Mouse (Mus musculus) cerebellum, adult 9-11 months (tissue): ENCODE data around the gene Rasgef1a.
A peak's percentile ranks its signal among the peaks of the same experiment; 100 is the strongest.

Source experiments
- DNase-seq: peaks from one replicate; pipeline ENCODE4 v3.0.0; 2022

Rasgef1a gene

GRCm38 (mm10) chr6:118076256-118076655, 65.0 kb downstream of the Rasgef1a start:
- DNase-seq = no peak

DNA sequence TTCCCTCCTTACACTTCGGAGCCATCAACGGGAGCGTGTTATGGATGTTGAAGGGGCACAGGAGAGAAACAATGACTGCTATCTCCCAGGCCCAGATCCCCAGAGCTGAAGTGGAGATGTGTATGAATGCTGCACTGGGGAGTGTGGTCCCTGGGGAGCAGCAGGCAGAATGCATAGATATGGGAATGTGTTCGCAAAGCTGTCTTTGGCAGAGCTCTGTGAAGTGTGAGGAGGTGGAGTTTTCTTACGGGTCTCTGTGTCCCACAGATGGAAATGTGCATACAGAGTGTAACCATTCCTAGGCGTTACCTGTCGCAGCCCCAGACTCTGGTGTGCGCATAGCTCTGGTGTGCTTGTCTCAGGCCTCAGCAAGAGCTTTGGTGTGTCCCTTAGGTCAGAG, 65.5 kb downstream of the Rasgef1a start:
- no peak for DNase-seq

GRCm38 (mm10) chr6:118077421-118077820, 66.2 kb downstream of the Rasgef1a start:
- DNase-seq = no peak

DNA sequence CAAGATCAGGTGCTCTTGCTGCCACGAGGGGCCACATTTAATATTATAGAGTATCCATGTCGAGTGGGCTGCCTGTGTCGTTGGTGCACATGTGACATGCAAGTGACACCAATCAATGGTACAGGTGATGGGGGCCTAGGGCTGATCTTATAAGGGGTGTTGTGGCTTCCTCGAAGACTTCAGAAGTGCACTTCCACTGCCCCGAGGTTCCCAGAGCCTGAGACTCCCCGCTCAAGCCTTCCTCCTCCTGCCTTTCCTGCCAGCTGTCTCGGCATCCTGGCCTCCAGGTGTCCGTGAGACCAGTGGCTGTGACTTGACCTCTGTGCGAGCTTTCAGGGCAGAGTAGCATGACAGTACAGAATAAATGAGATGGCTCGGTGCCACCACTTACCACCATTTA, 67.5 kb downstream of the Rasgef1a start:
- DNase-seq = no peak

DNA sequence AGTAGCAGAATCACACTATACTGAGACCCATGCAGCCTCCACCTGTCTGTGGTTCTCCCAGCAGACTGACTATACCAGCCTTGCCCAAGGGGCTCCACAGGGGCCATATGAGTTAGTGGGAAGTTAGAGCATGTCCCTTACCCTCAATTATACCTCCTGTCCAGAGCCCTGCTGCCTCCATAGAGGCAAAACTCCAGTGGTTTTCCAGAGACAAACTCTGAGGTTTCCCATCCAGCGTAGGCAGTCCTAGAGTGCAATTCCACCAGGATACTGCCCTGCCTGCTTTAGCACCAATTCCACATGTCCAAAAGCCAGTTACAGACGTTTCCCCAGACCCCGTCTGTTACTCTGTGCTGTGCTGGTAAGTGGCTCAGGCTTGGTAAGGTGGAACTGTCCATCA, 68.1 kb downstream of the Rasgef1a start:
- no peak for DNase-seq

- DNase-seq = no peak
These were observed 68.7 kb downstream of the Rasgef1a start for GRCm38 (mm10) chr6:118079762-118080465.

DNA sequence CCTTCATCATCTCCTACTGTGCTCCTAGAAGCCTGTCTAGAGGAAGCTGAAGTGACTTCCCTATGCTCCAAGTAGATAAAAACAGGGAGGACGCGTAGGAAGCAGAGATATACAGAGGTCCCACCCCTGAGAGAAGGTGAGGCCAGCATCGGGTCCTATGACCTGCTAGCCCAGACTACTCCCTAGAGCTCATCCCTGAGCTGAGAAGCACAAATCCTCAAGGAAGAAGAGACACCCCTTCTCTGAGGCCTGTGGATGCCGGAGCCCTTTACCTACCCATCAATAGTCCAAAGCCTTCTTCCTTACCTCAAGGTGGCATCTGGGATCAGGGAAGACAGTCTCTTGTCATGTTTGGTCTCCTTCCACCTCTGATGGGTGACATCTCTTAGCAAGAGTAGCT, 69.5 kb downstream of the Rasgef1a start:
- no peak for DNase-seq

GRCm38 (mm10) chr6:118082384-118082783, 71.1 kb downstream of the Rasgef1a start:
- peak; percentile 58 for DNase-seq

DNA sequence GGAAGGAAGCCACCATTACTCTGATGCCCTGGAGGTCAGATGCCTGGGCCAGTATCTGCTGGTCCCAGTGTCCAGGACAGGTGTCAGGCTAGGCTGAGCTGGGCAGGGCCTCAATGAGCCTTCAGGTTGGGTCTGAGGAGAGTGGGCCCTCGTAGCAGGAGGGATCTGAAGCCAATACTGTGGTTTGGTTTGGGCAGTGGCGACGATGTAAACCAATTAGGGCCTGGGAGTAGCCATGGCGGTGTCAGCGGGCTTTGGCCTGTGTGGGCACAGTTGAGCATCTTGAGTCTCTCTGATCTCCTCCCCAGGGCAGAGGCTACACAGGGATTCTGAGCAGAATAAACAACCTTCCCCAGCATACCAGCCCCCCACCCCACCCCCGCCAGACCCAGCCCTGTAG, 72.4 kb downstream of the Rasgef1a start:
- DNase-seq = no peak

DNA sequence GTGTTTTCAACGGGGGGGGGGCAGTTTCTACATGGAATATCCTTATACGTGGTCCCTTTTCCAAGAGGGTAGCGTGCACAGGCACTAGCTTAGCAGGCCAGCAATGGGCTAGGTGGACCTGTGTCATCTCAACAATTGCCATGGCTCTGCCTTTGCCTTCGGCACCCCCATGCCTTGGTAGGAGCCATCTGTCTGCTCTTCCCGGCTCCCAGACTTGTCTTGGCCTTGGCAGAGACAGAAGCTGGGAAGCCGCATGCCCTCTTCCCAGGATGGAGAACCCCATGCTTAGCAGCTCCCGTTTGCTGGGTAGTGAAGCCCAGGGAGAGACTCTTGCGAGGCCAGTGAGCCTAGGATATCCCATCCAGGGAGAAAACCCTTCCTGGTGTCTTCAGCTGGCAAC, 73.4 kb downstream of the Rasgef1a start:
- DNase-seq = peak; percentile 63

DNA sequence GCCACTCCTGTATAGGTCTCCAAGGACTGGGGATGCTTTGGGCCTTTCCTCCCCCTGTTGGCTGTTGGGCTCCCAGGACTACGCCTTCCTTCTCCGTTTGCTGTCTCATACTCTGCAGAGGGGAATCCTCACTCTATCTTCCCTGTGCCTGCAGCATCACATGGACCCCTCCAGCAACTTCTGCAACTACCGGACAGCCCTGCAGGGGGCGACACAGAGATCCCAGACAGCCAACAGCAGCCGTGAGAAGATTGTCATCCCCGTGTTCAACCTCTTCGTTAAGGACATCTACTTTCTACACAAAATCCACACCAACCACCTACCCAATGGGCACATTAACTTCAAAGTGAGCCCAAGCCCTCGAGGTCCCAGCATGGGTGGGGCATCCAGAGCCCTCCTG, 76.7 kb downstream of the Rasgef1a start:
- peak; percentile 35 for DNase-seq

GRCm38 (mm10) chr6:118088750-118089440, 77.7 kb downstream of the Rasgef1a start:
- DNase-seq = no peak

DNA sequence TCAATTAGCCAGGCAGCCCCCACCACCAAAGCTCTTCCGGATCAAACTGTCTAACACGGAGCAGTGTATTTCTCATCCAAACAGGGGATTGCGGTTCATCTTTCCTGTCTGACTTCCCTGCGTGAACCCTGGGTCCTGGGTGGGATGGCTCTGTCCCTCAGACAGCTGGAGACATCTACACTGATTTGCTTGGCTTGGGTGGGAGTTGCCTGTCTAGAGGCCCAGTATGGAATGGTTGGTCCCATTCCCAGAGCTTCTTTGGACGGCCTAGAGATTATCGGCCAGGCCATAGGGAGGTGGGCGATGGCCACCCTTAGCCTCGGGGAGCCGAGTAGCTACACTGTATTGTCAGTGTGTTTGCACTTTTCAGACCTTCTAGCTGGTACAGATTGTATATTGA, 79.6 kb downstream of the Rasgef1a start:
- DNase-seq = no peak

DNA sequence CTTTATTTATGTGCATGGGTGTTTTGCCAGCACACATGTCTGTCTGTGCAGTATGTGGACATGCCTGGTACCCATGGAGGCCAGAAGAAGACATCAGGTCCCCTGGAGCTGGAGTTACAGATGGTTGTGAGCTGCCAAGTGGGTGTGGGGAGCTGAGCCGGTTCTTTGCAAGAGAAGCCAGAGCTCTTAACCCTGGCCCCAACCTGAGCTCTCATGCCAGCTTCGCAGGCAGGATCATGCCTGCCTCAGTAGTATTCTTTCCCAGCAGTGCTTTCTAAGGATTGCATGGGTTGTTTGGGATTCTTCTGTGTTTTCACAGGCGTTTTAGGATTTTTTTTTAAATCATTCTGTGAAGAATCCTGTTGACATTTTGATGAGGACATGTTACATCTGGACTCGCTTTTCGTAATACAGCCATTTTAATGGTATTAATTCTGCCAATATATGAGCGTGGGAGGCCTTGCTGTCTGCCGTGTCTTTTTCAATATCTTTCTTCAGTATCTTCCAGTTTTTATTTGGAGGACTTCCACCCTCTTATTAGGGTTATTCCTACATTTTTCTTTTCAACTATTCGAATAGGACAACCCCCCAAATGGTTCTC, 86.6 kb downstream of the Rasgef1a start:
- no peak for DNase-seq

DNA sequence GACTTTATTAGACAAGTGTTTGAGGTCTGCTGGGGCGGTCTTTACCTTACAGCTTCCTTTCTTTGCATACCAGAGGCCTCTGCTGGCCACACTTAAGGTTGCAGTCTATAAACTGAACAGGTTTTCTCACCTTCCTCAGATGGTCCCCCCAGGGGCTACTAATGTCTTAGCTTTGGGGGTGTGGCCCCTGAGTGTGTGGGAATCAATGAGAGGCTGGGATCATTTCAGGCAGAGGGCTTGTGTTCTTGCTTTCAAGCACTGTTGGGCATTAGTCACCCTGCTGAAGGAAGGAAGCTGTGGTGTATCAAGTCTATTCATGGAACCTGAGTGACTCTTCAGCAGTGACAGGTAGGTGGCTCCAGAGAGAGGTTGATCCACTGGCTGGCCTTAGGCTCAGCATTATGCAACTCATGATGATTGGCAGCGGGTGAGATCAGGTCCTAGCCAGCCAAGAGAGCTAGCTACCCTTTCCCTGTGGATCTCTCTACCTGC, 88.1 kb downstream of the Rasgef1a start:
- peak; percentile 81 for DNase-seq

GRCm38 (mm10) chr6:118111810-118112209, 100.6 kb downstream of the Rasgef1a start:
- DNase-seq = no peak

DNA sequence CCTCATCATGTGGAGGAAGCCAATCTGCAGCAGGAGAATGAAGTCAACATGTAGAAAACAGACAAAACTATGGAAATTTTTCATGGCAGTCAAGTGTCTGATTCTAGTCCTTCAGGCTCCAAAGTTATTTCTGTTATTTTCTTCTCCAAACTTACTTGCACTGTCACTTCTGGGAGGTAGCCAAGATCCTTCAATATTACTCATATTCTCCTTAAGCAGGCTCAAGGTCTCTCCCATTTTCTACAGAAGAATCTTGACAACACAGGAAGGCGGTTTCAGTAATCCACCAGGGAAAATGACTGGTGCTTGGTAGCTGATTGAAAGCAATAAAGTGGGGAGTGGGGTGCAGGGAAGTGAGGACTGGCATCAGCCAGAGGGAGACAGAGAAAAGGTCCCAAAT, 111.5 kb downstream of the Rasgef1a start:
- DNase-seq = no peak

DNA sequence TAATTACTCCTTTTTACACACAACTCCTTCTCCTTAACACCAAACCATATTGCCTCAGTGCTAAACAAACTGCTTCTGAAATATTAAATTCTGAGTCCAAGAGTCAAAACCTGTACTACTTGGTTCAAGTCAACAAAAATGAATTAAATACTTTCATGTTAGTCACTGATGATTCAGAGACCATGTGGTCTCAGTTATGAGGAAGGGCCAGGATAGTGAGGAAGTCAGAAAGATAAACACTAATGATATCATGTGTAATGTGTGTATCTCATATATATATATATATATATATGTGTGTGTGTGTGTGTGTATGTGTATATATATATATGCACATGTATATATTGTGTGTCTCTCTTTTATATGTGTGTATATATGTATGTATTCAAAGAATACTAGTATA, 115.3 kb downstream of the Rasgef1a start:
- DNase-seq = no peak

DNA sequence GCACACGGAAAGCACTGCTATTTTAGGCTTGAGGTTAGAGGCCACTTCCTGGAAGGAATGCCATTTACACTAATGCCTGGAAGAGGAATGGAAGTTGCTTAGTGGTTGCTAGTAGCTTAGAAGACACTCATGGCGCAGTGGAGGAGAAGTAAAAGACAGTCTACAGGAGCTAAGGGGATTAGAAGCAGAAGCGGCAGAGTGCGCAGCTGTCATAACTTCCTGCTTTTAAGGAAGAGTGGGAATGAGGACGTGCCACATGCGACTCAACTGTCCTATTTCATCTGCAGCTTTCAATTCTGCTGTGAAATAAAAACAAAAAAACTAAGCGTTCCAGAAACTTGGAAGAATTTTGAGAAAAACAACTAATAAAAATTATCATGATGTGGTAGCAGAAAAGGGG, 116.0 kb downstream of the Rasgef1a start:
- no peak for DNase-seq

DNA sequence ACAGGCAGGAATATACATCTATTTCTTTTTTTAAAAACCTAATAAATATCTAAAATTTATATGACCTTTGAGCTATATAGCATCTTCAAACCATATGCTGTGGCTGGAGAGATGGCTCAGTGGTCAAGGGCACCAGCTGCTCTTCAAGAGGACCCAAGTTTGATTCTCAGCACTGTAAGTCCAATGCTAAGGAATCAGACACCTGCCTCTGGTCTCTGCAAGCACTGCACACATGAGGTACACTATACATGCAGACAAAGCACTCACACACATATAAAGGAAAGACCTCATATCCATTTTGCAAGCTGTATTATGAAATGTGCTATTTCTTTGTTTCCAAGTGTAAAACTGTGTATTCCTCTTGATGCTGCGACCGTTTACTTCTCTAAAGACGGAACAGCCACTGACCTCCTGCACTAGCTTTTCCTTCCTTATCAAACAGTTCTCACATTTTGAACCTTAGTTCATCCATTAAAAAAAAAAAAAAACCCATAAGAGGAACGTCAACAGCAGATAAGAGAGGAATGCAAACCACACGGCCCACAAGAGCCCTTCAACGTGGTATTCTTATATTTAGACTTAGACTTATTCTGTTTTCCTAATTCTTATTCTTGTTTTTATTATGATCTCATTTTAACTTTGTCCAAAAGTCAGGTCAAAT, 116.7 kb downstream of the Rasgef1a start:
- DNase-seq = no peak

- DNase-seq = no peak
These were observed 118.8 kb downstream of the Rasgef1a start for GRCm38 (mm10) chr6:118130022-118130421.

DNA sequence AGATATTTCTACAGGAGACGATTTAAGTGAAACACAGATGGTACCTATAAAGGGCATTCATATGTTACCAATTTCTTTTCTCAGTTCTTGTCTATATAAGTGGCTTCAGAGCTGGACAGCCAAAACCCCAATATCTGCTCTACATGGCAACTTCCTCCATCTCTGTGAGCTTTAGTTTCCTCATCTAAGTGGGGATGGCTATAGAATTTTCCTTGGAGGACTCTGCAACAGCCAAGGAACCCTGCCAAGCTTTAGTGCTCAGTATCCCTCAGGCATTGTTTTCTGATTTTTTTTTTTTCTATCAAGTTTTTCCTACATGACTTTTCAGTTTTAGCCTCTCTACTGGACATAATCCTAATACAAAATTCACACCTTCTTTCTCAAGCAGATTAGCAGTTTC, 123.2 kb downstream of the Rasgef1a start:
- DNase-seq = no peak

DNA sequence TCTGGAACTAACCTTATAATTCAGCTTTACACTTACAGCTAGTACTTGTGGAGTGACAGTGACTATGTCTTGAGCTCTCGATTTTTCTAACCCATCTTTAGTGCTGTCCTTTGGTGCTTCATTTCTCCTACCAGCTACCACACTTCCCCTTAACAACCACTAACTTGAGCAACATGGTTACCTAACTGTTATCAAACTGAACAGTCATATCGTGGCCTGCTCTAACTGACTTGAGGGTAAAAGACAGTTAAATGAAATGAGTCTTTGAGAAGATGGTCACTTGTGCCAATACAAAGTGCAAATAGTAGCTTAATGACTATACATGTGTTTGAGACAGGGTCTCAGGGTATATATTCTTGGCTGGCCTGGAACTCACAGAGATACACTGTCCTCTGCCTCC, 125.9 kb downstream of the Rasgef1a start:
- no peak for DNase-seq
